Mouse (Mus musculus) kidney, postnatal 14 days (tissue): ENCODE measurements around the gene Mdk.

ENCODE experiments used
- DNase-seq: peaks from one replicate; pipeline ENCODE4 v3.0.0; 2022; ENCODE audit warnings: mixed read lengths

Gene Mdk

GRCm38 (mm10) chr2:91958049-91958448 lies 26.0 kb upstream of the Mdk start:
- DNase-seq, result no peak

GRCm38 (mm10) chr2:91957096-91957495 lies 25.0 kb upstream of the Mdk start:
- no peak for DNase-seq

GRCm38 (mm10) chr2:91955875-91956274 lies 23.8 kb upstream of the Mdk start:
- no peak for DNase-seq

- no peak for DNase-seq
Observed at GRCm38 (mm10) chr2:91955121-91955591, 23.1 kb upstream of the Mdk start.

GRCm38 (mm10) chr2:91953825-91954224 lies 21.7 kb upstream of the Mdk start:
- peak; percentile 89 for DNase-seq

- DNase-seq, result peak; percentile 67
Observed at GRCm38 (mm10) chr2:91950275-91951085, 18.4 kb upstream of the Mdk start.

- peak; percentile 89 for DNase-seq
Observed at GRCm38 (mm10) chr2:91949411-91950274, 17.5 kb upstream of the Mdk start.

- no peak for DNase-seq
Observed at GRCm38 (mm10) chr2:91948792-91949241, 16.7 kb upstream of the Mdk start.

GRCm38 (mm10) chr2:91948151-91948509 lies 16.0 kb upstream of the Mdk start:
- DNase-seq, result peak; percentile 51

- no peak for DNase-seq
Observed at GRCm38 (mm10) chr2:91947397-91948150, 15.5 kb upstream of the Mdk start.

GRCm38 (mm10) chr2:91946836-91947235 lies 14.7 kb upstream of the Mdk start:
- peak; percentile 47 for DNase-seq

- DNase-seq, result no peak
Observed at GRCm38 (mm10) chr2:91945483-91945882, 13.4 kb upstream of the Mdk start, which contains the start of gene Gm9821. Gm9821 (plus strand) TSS chr2:91945703.

- DNase-seq, result peak; percentile 80
Observed at GRCm38 (mm10) chr2:91944170-91944950, 12.3 kb upstream of the Mdk start.

- DNase-seq, result no peak
Observed at GRCm38 (mm10) chr2:91942356-91942755, 10.3 kb upstream of the Mdk start.

- no peak for DNase-seq
Observed at GRCm38 (mm10) chr2:91939303-91939935, 7.3 kb upstream of the Mdk start.

- DNase-seq, result no peak
Observed at GRCm38 (mm10) chr2:91936154-91936553, 4.1 kb upstream of the Mdk start.

- DNase-seq, result no peak
Observed at GRCm38 (mm10) chr2:91934826-91935525, 2.9 kb upstream of the Mdk start.

GRCm38 (mm10) chr2:91934016-91934415 lies 1.9 kb upstream of the Mdk start:
- DNase-seq, result no peak

GRCm38 (mm10) chr2:91933471-91933870 lies 1.4 kb upstream of the Mdk start:
- DNase-seq, result no peak

- no peak for DNase-seq
Observed at GRCm38 (mm10) chr2:91932737-91933350, 747 bp upstream of the Mdk start.
